ENCODE assay signal across 19 mouse cellular contexts in the genomic region with DNA sequence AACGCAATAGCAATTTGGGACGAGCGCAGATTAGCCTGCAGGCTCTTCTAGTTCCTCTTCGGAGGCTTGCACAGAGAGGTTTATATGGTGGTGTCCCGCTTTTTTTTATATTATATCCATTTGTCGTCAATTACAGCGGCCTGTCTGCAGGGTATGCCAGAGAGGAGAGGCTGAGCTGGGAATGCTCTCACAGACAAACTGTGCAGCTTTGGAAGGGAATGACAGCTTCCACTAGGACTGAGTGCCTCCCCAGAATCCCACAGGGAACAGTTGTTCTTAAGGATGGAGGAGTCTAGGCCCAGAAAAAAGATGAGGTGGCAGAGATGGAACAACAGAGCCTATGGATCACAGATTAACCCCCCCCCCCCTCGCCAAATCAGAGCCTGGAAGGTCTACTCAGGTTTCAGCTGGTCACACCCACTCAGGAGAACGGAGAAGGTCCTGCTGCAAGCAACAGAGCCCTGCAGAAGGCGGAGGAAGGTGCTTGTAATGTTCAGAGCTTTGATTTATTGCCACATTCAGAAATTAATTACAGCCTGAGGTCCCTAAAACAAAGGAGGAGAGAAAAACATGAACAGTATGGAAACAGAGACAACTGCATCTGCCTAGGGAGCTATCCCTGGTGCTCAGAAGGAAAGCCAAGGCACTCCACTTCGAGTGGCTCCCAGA.
A peak's percentile ranks its signal among the peaks of the same experiment; 100 is the strongest.
DNase-seq lines count a peak whose midpoint lies in the region; ATAC-seq and TF ChIP-seq lines count a peak whose summit lies in the region.
"Had no signal": no experiment of that assay in that cellular context is flagged by ENCODE, and none has a peak within 500 bp of the region (broad histone marks: within the 10 kb centered on the region; RNA-seq: fewer than 3 reads in every experiment).

No protein-coding gene starts in this region.

- H3K4me3 ChIP-seq in kidney, embryonic 15.5 days (replicated peaks), result no peak overlapping the region
- H3K4me3 ChIP-seq in kidney, adult 2 months (ENCODE audit: insufficient read depth, low read depth, low read length), result no peak overlapping the region
- no peak overlapping the region for H3K4me3 ChIP-seq in midbrain, embryonic 11.5 days (ENCODE audit: low read depth, low read length)
- H3K4me3 ChIP-seq in midbrain, embryonic 13.5 days (replicated peaks), result no peak overlapping the region
- H3K4me3 ChIP-seq in neural tube, embryonic 15.5 days (replicated peaks), result no peak overlapping the region
- H3K4me3 ChIP-seq: megakaryocyte, embryonic 14.5 days; neural tube, embryonic 12.5 days had no signal

- peaks cover 33% of the 10 kb centered on the region for H3K4me1 ChIP-seq in kidney, embryonic 15.5 days
- no peaks in the 10 kb centered on the region for H3K4me1 ChIP-seq in kidney, adult 2 months (ENCODE audit: control insufficient read depth, insufficient read depth, low read length)
- H3K4me1 ChIP-seq in midbrain, embryonic 11.5 days (ENCODE audit: control insufficient read depth, insufficient read depth, low read length), result peaks cover 2% of the 10 kb centered on the region; the same call in 1 of the 2 replicates
- peaks cover 18% of the 10 kb centered on the region for H3K4me1 ChIP-seq in midbrain, embryonic 13.5 days (replicated peaks)
- peaks cover 24% of the 10 kb centered on the region for H3K4me1 ChIP-seq in neural tube, embryonic 15.5 days
- H3K4me1 ChIP-seq: megakaryocyte, embryonic 14.5 days had no signal

- peak; percentile 15 for DNase-seq in embryo, embryonic 10.5 days (ENCODE audit: low spot score)
- no peak for DNase-seq in embryo, embryonic 9.5 days (ENCODE audit: extremely low spot score)
- no peak for DNase-seq in kidney, adult 2 months
- peak; percentile 54 for DNase-seq in midbrain, embryonic 11.5 days (ENCODE audit: low spot score, missing footprints)
- DNase-seq in cerebellum, postnatal 14 days, result no peak
- DNase-seq: adrenal gland, adult 2 months; cerebellum, adult 9-10 months; heart, postnatal 10 days; liver; lung, postnatal 14 days; spleen, adult 18-20 months; thymus, postnatal 25 days had no signal

- no peaks in the 10 kb centered on the region for H3K9me3 ChIP-seq in kidney, embryonic 15.5 days (replicated peaks)
- H3K9me3 ChIP-seq in midbrain, embryonic 11.5 days (ENCODE audit: control insufficient read depth, low read length), result no peaks in the 10 kb centered on the region
- H3K9me3 ChIP-seq in midbrain, embryonic 13.5 days, result no peaks in the 10 kb centered on the region
- H3K9me3 ChIP-seq in neural tube, embryonic 15.5 days (replicated peaks), result no peaks in the 10 kb centered on the region
- H3K9me3 ChIP-seq: neural tube, embryonic 12.5 days had no signal

- TF ChIP-seq CTCF in kidney, adult 2 months (conservative IDR thresholded peaks at IDR 0.05; ENCODE audit: insufficient read depth, insufficient read length, low read depth, low read length), result no peak

- H3K27me3 ChIP-seq in kidney, embryonic 15.5 days, result peaks cover 7% of the 10 kb centered on the region; the same call in 1 of the 2 replicates
- no peaks in the 10 kb centered on the region for H3K27me3 ChIP-seq in kidney, adult 2 months (replicated peaks; ENCODE audit: control insufficient read depth, insufficient read depth, low read length)
- H3K27me3 ChIP-seq in midbrain, embryonic 11.5 days (ENCODE audit: control insufficient read depth, insufficient read depth, low read length), result peaks cover 40% of the 10 kb centered on the region
- H3K27me3 ChIP-seq in midbrain, embryonic 13.5 days, result peaks cover 90% of the 10 kb centered on the region
- peaks cover 12% of the 10 kb centered on the region; the same call in 1 of the 2 replicates for H3K27me3 ChIP-seq in neural tube, embryonic 15.5 days (replicated peaks)
- H3K27me3 ChIP-seq: megakaryocyte, embryonic 14.5 days had no signal

- H3K27ac ChIP-seq in kidney, embryonic 15.5 days, result peak overlapping the region; percentile 83
- H3K27ac ChIP-seq in kidney, adult 2 months (ENCODE audit: insufficient read depth, low read depth, low read length), result no peak overlapping the region
- no peak overlapping the region for H3K27ac ChIP-seq in midbrain, embryonic 11.5 days (ENCODE audit: low read depth, low read length)
- H3K27ac ChIP-seq in midbrain, embryonic 13.5 days, result no peak overlapping the region
- peak overlapping the region; percentile 54 for H3K27ac ChIP-seq in neural tube, embryonic 15.5 days (replicated peaks)
- H3K27ac ChIP-seq: neural tube, embryonic 12.5 days had no signal

- ATAC-seq in kidney, embryonic 15.5 days (replicated peaks; ENCODE audit: low FRiP score), result peak; percentile 53
- ATAC-seq in midbrain, embryonic 11.5 days (ENCODE audit: low FRiP score), result no peak
- ATAC-seq in midbrain, embryonic 13.5 days, result no peak
- ATAC-seq in neural tube, embryonic 15.5 days (ENCODE audit: low FRiP score), result no peak
- ATAC-seq: forebrain, embryonic 16.5 days had no signal

- no peak for TF ChIP-seq POLR2A in kidney, adult 2 months (IDR thresholded peaks at IDR 0.05; ENCODE audit: low read depth, low read length)

- 0 out of 2 replicates have a peak overlapping the region, but pooled peaks have one; percentile 9 for H3K4me2 ChIP-seq in kidney, embryonic 15.5 days
- no peak overlapping the region for H3K4me2 ChIP-seq in midbrain, embryonic 11.5 days
- no peak overlapping the region for H3K4me2 ChIP-seq in midbrain, embryonic 13.5 days (replicated peaks)
- H3K4me2 ChIP-seq in neural tube, embryonic 15.5 days, result no peak overlapping the region
- H3K4me2 ChIP-seq: heart, embryonic 11.5 days; neural tube, embryonic 12.5 days had no signal

- H3K36me3 ChIP-seq in kidney, embryonic 15.5 days, result no peaks in the 10 kb centered on the region
- no peaks in the 10 kb centered on the region for H3K36me3 ChIP-seq in kidney, adult 2 months (ENCODE audit: control insufficient read depth, insufficient read depth, low read length)
- no peaks in the 10 kb centered on the region for H3K36me3 ChIP-seq in midbrain, embryonic 11.5 days (ENCODE audit: control insufficient read depth, insufficient read depth, low read length)
- no peaks in the 10 kb centered on the region for H3K36me3 ChIP-seq in midbrain, embryonic 13.5 days
- no peaks in the 10 kb centered on the region for H3K36me3 ChIP-seq in neural tube, embryonic 15.5 days
- H3K36me3 ChIP-seq: neural tube, embryonic 12.5 days had no signal

- H3K9ac ChIP-seq in kidney, embryonic 15.5 days, result no peak overlapping the region
- no peak overlapping the region for H3K9ac ChIP-seq in midbrain, embryonic 11.5 days (ENCODE audit: low read length)
- H3K9ac ChIP-seq in midbrain, embryonic 13.5 days (replicated peaks), result no peak overlapping the region
- H3K9ac ChIP-seq in neural tube, embryonic 15.5 days (replicated peaks), result no peak overlapping the region
- H3K9ac ChIP-seq: neural tube, embryonic 12.5 days had no signal

- WGBS in kidney, embryonic 15.5 days, result 30% methylated on average over 11 of the region's 11 CpGs
- 34% methylated on average over 11 of the region's 11 CpGs for WGBS in kidney, adult 2 months
- WGBS in midbrain, embryonic 11.5 days, result 71% methylated on average over 11 of the region's 11 CpGs
- WGBS in midbrain, embryonic 13.5 days, result 60% methylated on average over 11 of the region's 11 CpGs
- 32% methylated on average over 11 of the region's 11 CpGs for WGBS in neural tube, embryonic 15.5 days

Comparison
In these comparisons a context has a peak if more than half of its experiments do, and no peak if none do; other contexts are left out.
1. DNase-seq: peak in embryo, embryonic 10.5 days (single experiment) and midbrain, embryonic 11.5 days (single experiment); none in embryo, embryonic 9.5 days (single experiment), kidney, adult 2 months (single experiment) and cerebellum, postnatal 14 days (0 of 2).
2. H3K27ac ChIP-seq: peak in kidney, embryonic 15.5 days (single experiment) and neural tube, embryonic 15.5 days (single experiment); none in kidney, adult 2 months (single experiment), midbrain, embryonic 11.5 days (single experiment) and midbrain, embryonic 13.5 days (single experiment).